Mouse (Mus musculus) ES-E14 (cell line): Measurements from ENCODE around the gene Pkp1. TPM values are rescaled to one million over a fixed set of nuclear protein-coding genes. Genes with fewer than 3 reads are reported as not detected.

Experiments used
- DNase-seq: peaks from one replicate; pipeline ENCODE4 v3.0.0-alpha.2; 2013; ENCODE audit warnings: low read depth, low spot score
- H3K27ac ChIP-seq: 2 replicates; pipeline ENCODE4 v1.5.1; 2012; ENCODE audit warnings: low read depth, mild to moderate bottlenecking, low read length, moderate library complexity, mixed read lengths; ENCODE audit not compliant: poor library complexity, insufficient read depth, severe bottlenecking
- H3K36me3 ChIP-seq: 2 replicates; pipeline ENCODE4 v1.6.1; 2012; ENCODE audit warnings: mild to moderate bottlenecking, low read length, moderate library complexity, mixed read lengths; ENCODE audit not compliant: control insufficient read depth, poor library complexity, insufficient read depth, severe bottlenecking
- H3K4me1 ChIP-seq, 2 experiments: fragments of 150-350 bp in 1 of 2; sonication (generic) in 1 of 2; 2 replicates each; pipeline ENCODE4 v1.6.1; 2012; ENCODE audit warnings: low read length in 2 of 2, mild to moderate bottlenecking in 1 of 2, mixed read lengths in 1 of 2; ENCODE audit not compliant: control insufficient read depth in 2 of 2, insufficient read depth in 2 of 2, poor library complexity in 1 of 2
- H3K4me3 ChIP-seq, 2 experiments: fragments of 150-350 bp in 1 of 2; sonication (generic) in 1 of 2; 2 replicates each; pipeline ENCODE4 v1.5.1; 2012; ENCODE audit warnings: low read length in 2 of 2, low read depth in 1 of 2, mild to moderate bottlenecking in 1 of 2, mixed read lengths in 1 of 2; ENCODE audit not compliant: insufficient read depth in 1 of 2, poor library complexity in 1 of 2, severe bottlenecking in 1 of 2
- H3K9ac ChIP-seq: 2 replicates; pipeline ENCODE4 v1.6.1; 2012; ENCODE audit warnings: low read depth, mild to moderate bottlenecking, low read length, mixed read lengths; ENCODE audit not compliant: poor library complexity, insufficient read depth, severe bottlenecking
- H3K9me3 ChIP-seq: fragments of 150-350 bp; sonication (generic); 2 replicates; pipeline ENCODE4 v1.6.1; 2012; ENCODE audit warnings: low read depth, mild to moderate bottlenecking, low read length; ENCODE audit not compliant: control insufficient read depth, insufficient read depth
- CHD2 ChIP-seq: IDR thresholded peaks from 2 replicates; pipeline ENCODE4 v1.6.1; 2014; ENCODE audit warnings: mild to moderate bottlenecking, low read depth, low read length, inconsistent platforms
- HCFC1 ChIP-seq: IDR thresholded peaks from 2 replicates; pipeline ENCODE4 v1.6.1; 2012; ENCODE audit warnings: low read length, inconsistent platforms, borderline replicate concordance; ENCODE audit not compliant: insufficient read depth
- MAFK ChIP-seq: IDR thresholded peaks from 2 replicates; pipeline ENCODE4 v1.6.1; 2014; ENCODE audit warnings: mild to moderate bottlenecking, low read depth, low read length, inconsistent platforms; ENCODE audit not compliant: insufficient read depth
- ZC3H11A ChIP-seq: IDR thresholded peaks from 2 replicates; pipeline ENCODE4 v1.6.1; 2012; ENCODE audit warnings: low read depth, mild to moderate bottlenecking, inconsistent platforms, low read length, borderline replicate concordance
- ZNF384 ChIP-seq: IDR thresholded peaks from 2 replicates; pipeline ENCODE4 v1.6.1; 2012; ENCODE audit warnings: low read depth, low read length, inconsistent platforms
- in situ Hi-C, 2 experiments: fragments of 600-800 bp; cut with MboI; formaldehyde crosslinking; loops; one replicate each; pipeline ENCODE4 v1.15.1; 2025; ENCODE audit warnings: low sequenced_read_pairs in 2 of 2, inconsistent platforms in 1 of 2; ENCODE audit not compliant: unreplicated experiment in 2 of 2
- total RNA-seq: library from RNA; depleted of rRNA; stranded (reverse); fragments of 300-350 nt; gene quantifications from 2 replicates; pipeline ENCODE4 v1.2.3, GENCODE M21; 2012

Pkp1 gene
- total RNA-seq, 1 experiment: 0.09 TPM

- H3K9me3 ChIP-seq: no peaks in the 10 kb centered on the region
- no peak for DNase-seq
- no peak overlapping the region for H3K9ac ChIP-seq
- in situ Hi-C loops: no loop called here
- H3K4me3 ChIP-seq: no peak overlapping the region
- no peaks in the 10 kb centered on the region for H3K36me3 ChIP-seq
- no peak overlapping the region for H3K27ac ChIP-seq
- TF ChIP-seq CHD2 (no peak), HCFC1 (no peak), MAFK (no peak), ZNF384 (no peak), ZC3H11A (no peak)
- H3K4me1 ChIP-seq: no peaks in the 10 kb centered on the region
Observed at GRCm38 (mm10) chr1:135877248-135877647, 41.8 kb downstream of the Pkp1 start.

GRCm38 (mm10) chr1:135872991-135873390, 46.0 kb downstream of the Pkp1 start:
- Histone ChIP-seq H3K9me3 (no peaks in the 10 kb centered on the region), H3K4me3 (no peak overlapping the region), H3K36me3 (no peaks in the 10 kb centered on the region), H3K4me1 (no peaks in the 10 kb centered on the region), H3K27ac (no peak overlapping the region), H3K9ac (no peak overlapping the region)
- TF ChIP-seq HCFC1: no peak
- TF ChIP-seq MAFK: no peak
- no peak for TF ChIP-seq CHD2
- TF ChIP-seq ZC3H11A: no peak
- TF ChIP-seq ZNF384: no peak
- DNase-seq: no peak
- in situ Hi-C loops: no loop called here

- no peak for TF ChIP-seq ZNF384
- TF ChIP-seq CHD2: no peak
- TF ChIP-seq ZC3H11A: no peak
- TF ChIP-seq HCFC1: no peak
- TF ChIP-seq MAFK: no peak
- in situ Hi-C loops: loop anchor here in 1 of 2 experiments (5.0 kb wide), 1 partner anchor 79 kb away; no protein-coding TSS in a partner anchor
- DNase-seq: no peak
- no peak overlapping the region for H3K4me3 ChIP-seq
- H3K27ac ChIP-seq: no peak overlapping the region
- H3K9me3 ChIP-seq: no peaks in the 10 kb centered on the region
- no peaks in the 10 kb centered on the region for H3K36me3 ChIP-seq
- no peak overlapping the region for H3K9ac ChIP-seq
- no peaks in the 10 kb centered on the region for H3K4me1 ChIP-seq
Observed at GRCm38 (mm10) chr1:135868570-135868969, 50.4 kb downstream of the Pkp1 start.

GRCm38 (mm10) chr1:135865518-135866194, 53.4 kb downstream of the Pkp1 start:
- no peaks in the 10 kb centered on the region for H3K36me3 ChIP-seq
- in situ Hi-C loops: loop anchor here in 1 of 2 experiments (5.0 kb wide), 1 partner anchor 82 kb away; no protein-coding TSS in a partner anchor
- H3K4me1 ChIP-seq: no peaks in the 10 kb centered on the region
- H3K9me3 ChIP-seq: no peaks in the 10 kb centered on the region
- DNase-seq: peak; percentile 75
- H3K27ac ChIP-seq: no peak overlapping the region
- TF ChIP-seq HCFC1 (no peak), ZNF384 (no peak), ZC3H11A (peak; percentile 60; the same call in 1 of the 2 replicates), MAFK (no peak)
- no peak overlapping the region; a peak in 1 of 4 replicates for H3K4me3 ChIP-seq
- H3K9ac ChIP-seq: no peak overlapping the region
